Mouse (Mus musculus) spleen, adult 2 months (tissue): ENCODE results near the gene Oxa1l.

Experiments used
- CTCF ChIP-seq: fragments of 200-500 bp; IDR thresholded peaks from 2 replicates; pipeline ENCODE4 v1.5.1; 2011; ENCODE audit warnings: mild to moderate bottlenecking, inconsistent platforms; ENCODE audit not compliant: insufficient read depth, insufficient read length, insufficient replicate concordance; ENCODE audit errors: extremely low read depth
- POLR2A ChIP-seq: fragments of 200-500 bp; IDR thresholded peaks from 2 replicates; pipeline ENCODE4 v1.6.1; 2011; ENCODE audit warnings: low read depth, low read length, inconsistent platforms

DNA sequence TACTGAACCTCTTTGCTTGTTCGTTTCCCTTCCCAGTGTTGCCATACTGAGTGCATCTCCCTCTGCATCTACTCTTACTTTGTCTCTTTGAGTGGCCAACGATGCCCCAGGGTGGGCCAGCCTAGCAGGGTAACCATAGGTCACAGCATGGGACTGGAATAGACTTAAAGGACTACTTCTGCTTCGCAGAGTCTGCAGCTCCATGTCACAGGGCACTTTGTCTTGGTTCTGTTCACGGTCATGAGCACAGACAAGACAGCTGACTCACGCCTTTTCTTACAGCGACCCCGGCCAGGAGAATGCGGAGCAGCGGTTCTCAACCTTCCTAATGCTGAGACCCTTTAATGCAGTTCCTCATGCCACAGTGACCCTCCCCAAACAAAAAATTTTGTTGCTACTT is 22.0 kb downstream of the Oxa1l start:
- TF ChIP-seq CTCF (no peak), POLR2A (no peak)
